Mouse (Mus musculus): ENCODE data around the gene Prrt1.

DNA sequence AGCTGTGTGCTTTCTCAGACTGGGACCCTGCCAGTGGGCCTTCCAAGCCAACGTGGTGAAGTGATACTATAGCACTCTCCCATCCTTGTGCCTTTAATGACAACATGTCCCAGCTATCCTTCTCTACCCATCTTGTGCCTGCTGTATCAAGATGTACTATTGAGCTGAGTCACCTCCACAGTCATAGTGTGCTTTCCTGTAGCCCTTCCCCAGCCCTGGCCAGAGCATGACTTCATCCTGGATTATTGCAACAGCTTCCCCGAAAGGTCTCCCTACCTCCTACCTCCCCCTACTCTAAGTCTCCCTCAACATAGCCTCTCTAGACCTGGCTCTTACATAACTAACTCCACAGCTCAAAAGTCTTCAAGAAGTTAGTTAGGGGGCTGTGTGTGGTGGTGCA, 6.3 kb downstream of the Prrt1 start:
- TF ChIP-seq CTCF (IDR thresholded peaks at IDR 0.05; ENCODE audit: borderline replicate concordance, insufficient read depth, low read length) (no peak), POLR2A (IDR thresholded peaks at IDR 0.05; ENCODE audit: low read depth, low read length) (no peak)

Data from embryonic fibroblast, embryonic 13.5 days (primary cell).